Mouse (Mus musculus) ES-Bruce4 (cell line): Measurements from ENCODE around the gene Arpc3. TPM values are rescaled to one million over a fixed set of nuclear protein-coding genes. Genes with fewer than 3 reads are reported as not detected.

Experiments used
- H3K27ac ChIP-seq: 2 replicates; pipeline ENCODE4 v1.5.1; 2012; ENCODE audit warnings: low read length, inconsistent platforms; ENCODE audit not compliant: insufficient read depth
- H3K27me3 ChIP-seq: 2 replicates; pipeline ENCODE4 v1.6.1; 2012; ENCODE audit warnings: mild to moderate bottlenecking, low read length, inconsistent platforms; ENCODE audit not compliant: control insufficient read depth, poor library complexity, insufficient read depth, severe bottlenecking
- H3K36me3 ChIP-seq: 2 replicates; pipeline ENCODE4 v1.6.1; 2012; ENCODE audit warnings: inconsistent platforms, mild to moderate bottlenecking, low read length, moderate library complexity; ENCODE audit not compliant: control insufficient read depth, poor library complexity, insufficient read depth, severe bottlenecking
- H3K4me1 ChIP-seq: one replicate; pipeline ENCODE4 v1.8.1; 2011; ENCODE audit warnings: low read length; ENCODE audit not compliant: control insufficient read depth, insufficient read depth
- H3K4me3 ChIP-seq: 2 replicates; pipeline ENCODE4 v1.5.1; 2011; ENCODE audit warnings: low read depth, mild to moderate bottlenecking, low read length
- H3K9ac ChIP-seq: 2 replicates; pipeline ENCODE4 v1.6.1; 2012; ENCODE audit warnings: low read depth, mild to moderate bottlenecking, inconsistent platforms; ENCODE audit not compliant: poor library complexity, severe bottlenecking
- H3K9me3 ChIP-seq: replicated peaks from 2 replicates; pipeline ENCODE4 v1.6.1; 2012; ENCODE audit warnings: mild to moderate bottlenecking, low read length, inconsistent platforms; ENCODE audit not compliant: control insufficient read depth, poor library complexity, insufficient read depth, severe bottlenecking
- CTCF ChIP-seq: IDR thresholded peaks from one replicate; pipeline ENCODE4 v1.8.1; 2011; ENCODE audit warnings: low read depth, low read length
- EP300 ChIP-seq: IDR thresholded peaks from 2 replicates; pipeline ENCODE4 v1.6.1; 2011; ENCODE audit warnings: low read depth, low read length; ENCODE audit not compliant: insufficient read depth
- POLR2A ChIP-seq: IDR thresholded peaks from one replicate; pipeline ENCODE4 v1.8.1; 2011; ENCODE audit warnings: low read length; ENCODE audit not compliant: insufficient read depth
- polyA plus RNA-seq: library from polyadenylated mRNA; stranded (reverse); fragments of >200 nt; gene quantifications from 2 replicates; pipeline ENCODE4 v1.2.4, GENCODE M21; 2011; ENCODE audit warnings: low read depth; ENCODE audit not compliant: missing spikeins, insufficient read depth, insufficient read length

Arpc3 gene
- 289 and 303 TPM in 2 replicates for polyA plus RNA-seq

GRCm38 (mm10) chr5:122391786-122392180 is at the start of gene Arpc3:
Gene Arpc3, plus strand, starts transcription at chr5:122391878.
- H3K4me3 ChIP-seq: peak within 1 kb of the TSS; percentile 86
- H3K27me3 ChIP-seq: no peaks in the 10 kb centered on the region
- TF ChIP-seq CTCF (peak; percentile 93), EP300 (no peak)
- no peak within 1 kb of the TSS for H3K27ac ChIP-seq
- no peaks in the 10 kb centered on the region for H3K9me3 ChIP-seq
- H3K36me3 ChIP-seq: no peaks in the 10 kb centered on the region
- H3K9ac ChIP-seq: peak within 1 kb of the TSS; percentile 71
- no peaks in the 10 kb centered on the region for H3K4me1 ChIP-seq

- Histone ChIP-seq H3K4me1 (no peaks in the 10 kb centered on the region), H3K36me3 (no peaks in the 10 kb centered on the region), H3K27me3 (no peaks in the 10 kb centered on the region), H3K4me3 (no peak overlapping the region), H3K27ac (no peak overlapping the region), H3K9me3 (peaks cover 3% of the 10 kb centered on the region; the same call in 1 of the 2 replicates), H3K9ac (no peak overlapping the region)
- TF ChIP-seq EP300 (no peak), CTCF (no peak), POLR2A (no peak)
Measured at GRCm38 (mm10) chr5:122342874-122343273, 48.8 kb upstream of the Arpc3 start.

GRCm38 (mm10) chr5:122343768-122344167 is 47.9 kb upstream of the Arpc3 start:
- Histone ChIP-seq H3K27ac (no peak overlapping the region), H3K27me3 (no peaks in the 10 kb centered on the region), H3K4me1 (no peaks in the 10 kb centered on the region), H3K36me3 (no peaks in the 10 kb centered on the region), H3K9ac (no peak overlapping the region), H3K9me3 (peaks cover 3% of the 10 kb centered on the region; the same call in 1 of the 2 replicates), H3K4me3 (no peak overlapping the region)
- TF ChIP-seq POLR2A (no peak), CTCF (no peak), EP300 (no peak)

GRCm38 (mm10) chr5:122344260-122344659 is 47.4 kb upstream of the Arpc3 start:
- H3K4me1 ChIP-seq: no peaks in the 10 kb centered on the region
- H3K36me3 ChIP-seq: no peaks in the 10 kb centered on the region
- peak; percentile 96 for TF ChIP-seq CTCF
- TF ChIP-seq POLR2A: no peak
- no peaks in the 10 kb centered on the region for H3K27me3 ChIP-seq
- H3K9me3 ChIP-seq: peaks cover 3% of the 10 kb centered on the region; the same call in 1 of the 2 replicates
- no peak overlapping the region for H3K27ac ChIP-seq
- H3K4me3 ChIP-seq: no peak overlapping the region
- H3K9ac ChIP-seq: no peak overlapping the region

- TF ChIP-seq CTCF: no peak
- TF ChIP-seq EP300: no peak
- TF ChIP-seq POLR2A: no peak
Measured at GRCm38 (mm10) chr5:122345777-122346176, 45.9 kb upstream of the Arpc3 start.

GRCm38 (mm10) chr5:122353807-122354491 is 37.7 kb upstream of the Arpc3 start, which contains the start of the genes Rad9b and Vps29:
Gene Rad9b, minus strand, starts transcription at chr5:122354233.
Gene Vps29, plus strand, starts transcription at chr5:122354369.
- no peaks in the 10 kb centered on the region for H3K36me3 ChIP-seq
- H3K4me3 ChIP-seq: peak within 1 kb of the TSS; percentile 94
- H3K27ac ChIP-seq: peak within 1 kb of the TSS; percentile 10; the same call in 1 of the 2 replicates
- H3K9me3 ChIP-seq: no peaks in the 10 kb centered on the region
- H3K27me3 ChIP-seq: no peaks in the 10 kb centered on the region
- H3K9ac ChIP-seq: peak within 1 kb of the TSS; percentile 77
- no peak for TF ChIP-seq EP300
- TF ChIP-seq POLR2A: peak; percentile 35
- TF ChIP-seq CTCF: no peak
- no peaks in the 10 kb centered on the region for H3K4me1 ChIP-seq

More at GRCm38 (mm10) chr5:122345777-122346176, 45.9 kb upstream of the Arpc3 start:
- Histone ChIP-seq H3K27ac (no peak overlapping the region), H3K4me3 (no peak overlapping the region), H3K27me3 (no peaks in the 10 kb centered on the region), H3K9ac (no peak overlapping the region), H3K4me1 (no peaks in the 10 kb centered on the region), H3K36me3 (no peaks in the 10 kb centered on the region), H3K9me3 (peaks cover 3% of the 10 kb centered on the region; the same call in 1 of the 2 replicates)
